Mouse (Mus musculus): ENCODE results near the gene Mlec. TPM values are rescaled to one million over a fixed set of nuclear protein-coding genes. Genes with fewer than 3 reads are reported as not detected.

Gene Mlec
- 39.1 and 44.0 TPM in 2 replicates for polyA plus RNA-seq (2012; rRNA removed)

- Histone ChIP-seq H3K27me3 (ENCODE audit: control insufficient read depth, insufficient read depth, low read length) (no peaks in the 10 kb centered on the region), H3K4me1 (ENCODE audit: control insufficient read depth, insufficient read depth, insufficient read length) (peaks cover 13% of the 10 kb centered on the region; the same call in 1 of the 2 replicates), H3K4me3 (ENCODE audit: extremely low read depth, insufficient read depth, insufficient read length) (peak within 1 kb of the TSS; percentile 82), H3K36me3 (ENCODE audit: control insufficient read depth, insufficient read depth, low read length) (no peaks in the 10 kb centered on the region), H3K27ac (ENCODE audit: insufficient read depth, low read length) (peak within 1 kb of the TSS; percentile 94)
- TF ChIP-seq CTCF (IDR thresholded peaks at IDR 0.05; ENCODE audit: extremely low read depth, insufficient read depth, insufficient read length, insufficient replicate concordance) (no peak), POLR2A (IDR thresholded peaks at IDR 0.05; ENCODE audit: low read depth, low read length) (peak; percentile 92)
- WGBS, result under 1% methylated on average over 77 of the region's 78 CpGs
- peak; percentile 94 to 98 for DNase-seq (ENCODE audit: low read depth in 1 of 2, low spot score in 2 of 2)
These were observed at the start of gene Mlec for GRCm38 (mm10) chr5:115158040-115158983. Mlec (minus strand) TSS chr5:115158179.

GRCm38 (mm10) chr5:115207244-115207643 is 49.3 kb upstream of the Mlec start:
- H3K27ac ChIP-seq (ENCODE audit: insufficient read depth, low read length), result no peak overlapping the region
- peaks cover 10% of the 10 kb centered on the region; the same call in 1 of the 2 replicates for H3K4me1 ChIP-seq (ENCODE audit: control insufficient read depth, insufficient read depth, insufficient read length)
- peaks cover 10% of the 10 kb centered on the region for H3K27me3 ChIP-seq (ENCODE audit: control insufficient read depth, insufficient read depth, low read length)
- H3K4me3 ChIP-seq (ENCODE audit: extremely low read depth, insufficient read depth, insufficient read length), result no peak overlapping the region
- DNase-seq (ENCODE audit: low read depth in 1 of 2, low spot score in 2 of 2), result no peak
- no peaks in the 10 kb centered on the region for H3K36me3 ChIP-seq (ENCODE audit: control insufficient read depth, insufficient read depth, low read length)
- 57% methylated on average over 5 of the region's 5 CpGs for WGBS
- TF ChIP-seq CTCF (IDR thresholded peaks at IDR 0.05; ENCODE audit: extremely low read depth, insufficient read depth, insufficient read length, insufficient replicate concordance) (no peak), POLR2A (IDR thresholded peaks at IDR 0.05; ENCODE audit: low read depth, low read length) (no peak)

- H3K4me1 ChIP-seq (ENCODE audit: control insufficient read depth, insufficient read depth, insufficient read length), result peaks cover 10% of the 10 kb centered on the region; the same call in 1 of the 2 replicates
- 2% methylated on average over 31 of the region's 31 CpGs for WGBS
- no peak for DNase-seq (ENCODE audit: low read depth in 1 of 2, low spot score in 2 of 2)
These were observed 46.8 kb upstream of the Mlec start for GRCm38 (mm10) chr5:115204562-115205311.

GRCm38 (mm10) chr5:115203735-115204561 is 46.0 kb upstream of the Mlec start:
- H3K27ac ChIP-seq (ENCODE audit: insufficient read depth, low read length), result no peak overlapping the region
- 6% methylated on average over 23 of the region's 23 CpGs for WGBS
- H3K36me3 ChIP-seq (ENCODE audit: control insufficient read depth, insufficient read depth, low read length), result no peaks in the 10 kb centered on the region
- H3K4me3 ChIP-seq (ENCODE audit: extremely low read depth, insufficient read depth, insufficient read length), result no peak overlapping the region; the same call in 1 of the 2 replicates
- no peak for DNase-seq (ENCODE audit: low read depth in 1 of 2, low spot score in 2 of 2)
- H3K27me3 ChIP-seq (ENCODE audit: control insufficient read depth, insufficient read depth, low read length), result peaks cover 10% of the 10 kb centered on the region
- peaks cover 10% of the 10 kb centered on the region; the same call in 1 of the 2 replicates for H3K4me1 ChIP-seq (ENCODE audit: control insufficient read depth, insufficient read depth, insufficient read length)
- TF ChIP-seq POLR2A (IDR thresholded peaks at IDR 0.05; ENCODE audit: low read depth, low read length) (no peak), CTCF (IDR thresholded peaks at IDR 0.05; ENCODE audit: extremely low read depth, insufficient read depth, insufficient read length, insufficient replicate concordance) (no peak)

More at GRCm38 (mm10) chr5:115204562-115205311, 46.8 kb upstream of the Mlec start:
- H3K36me3 ChIP-seq (ENCODE audit: control insufficient read depth, insufficient read depth, low read length), result no peaks in the 10 kb centered on the region
- TF ChIP-seq CTCF (IDR thresholded peaks at IDR 0.05; ENCODE audit: extremely low read depth, insufficient read depth, insufficient read length, insufficient replicate concordance) (no peak), POLR2A (IDR thresholded peaks at IDR 0.05; ENCODE audit: low read depth, low read length) (no peak)
- no peak overlapping the region for H3K27ac ChIP-seq (ENCODE audit: insufficient read depth, low read length)
- H3K4me3 ChIP-seq (ENCODE audit: extremely low read depth, insufficient read depth, insufficient read length), result peak overlapping the region; percentile 45
- peaks cover 10% of the 10 kb centered on the region for H3K27me3 ChIP-seq (ENCODE audit: control insufficient read depth, insufficient read depth, low read length)

- no peaks in the 10 kb centered on the region for H3K36me3 ChIP-seq (ENCODE audit: control insufficient read depth, insufficient read depth, low read length)
- peaks cover 4% of the 10 kb centered on the region for H3K4me1 ChIP-seq (ENCODE audit: control insufficient read depth, insufficient read depth, insufficient read length)
- no peak overlapping the region for H3K4me3 ChIP-seq (ENCODE audit: extremely low read depth, insufficient read depth, insufficient read length)
- no peak for DNase-seq (ENCODE audit: low read depth in 1 of 2, low spot score in 2 of 2)
- 11% methylated on average over 12 of the region's 12 CpGs for WGBS
- peaks cover 30% of the 10 kb centered on the region for H3K27me3 ChIP-seq (ENCODE audit: control insufficient read depth, insufficient read depth, low read length)
- TF ChIP-seq POLR2A (IDR thresholded peaks at IDR 0.05; ENCODE audit: low read depth, low read length) (no peak), CTCF (IDR thresholded peaks at IDR 0.05; ENCODE audit: extremely low read depth, insufficient read depth, insufficient read length, insufficient replicate concordance) (no peak)
- no peak overlapping the region for H3K27ac ChIP-seq (ENCODE audit: insufficient read depth, low read length)
These were observed 36.7 kb upstream of the Mlec start for GRCm38 (mm10) chr5:115194626-115195221.
